Mouse (Mus musculus) embryonic fibroblast, embryonic 13.5 days (primary cell): ENCODE results near the gene E4f1. TPM values are rescaled to one million over a fixed set of nuclear protein-coding genes. Genes with fewer than 3 reads are reported as not detected.

Experiments
- H3K27ac ChIP-seq: 2 replicates; pipeline ENCODE4 v1.5.1; 2012; ENCODE audit warnings: low read length, control low read depth, inconsistent platforms; ENCODE audit not compliant: insufficient read depth
- H3K4me1 ChIP-seq: 2 replicates; pipeline ENCODE4 v1.6.1; 2011; ENCODE audit warnings: low read length; ENCODE audit not compliant: control insufficient read depth, insufficient read depth
- H3K4me3 ChIP-seq: 2 replicates; pipeline ENCODE4 v1.5.1; 2011; ENCODE audit warnings: mild to moderate bottlenecking, control low read depth, low read length; ENCODE audit not compliant: insufficient read depth
- CTCF ChIP-seq: IDR thresholded peaks from 2 replicates; pipeline ENCODE4 v1.5.1; 2011; ENCODE audit warnings: mild to moderate bottlenecking, control low read depth, low read length, moderate library complexity, borderline replicate concordance; ENCODE audit not compliant: insufficient read depth
- POLR2A ChIP-seq: IDR thresholded peaks from 2 replicates; pipeline ENCODE4 v1.6.1; 2011; ENCODE audit warnings: low read depth, mild to moderate bottlenecking, control low read depth, low read length, moderate library complexity
- polyA plus RNA-seq: library from polyadenylated mRNA; stranded (reverse); fragments of >200 nt; gene quantifications from 2 replicates; pipeline ENCODE4 v1.2.4, GENCODE M21; 2011; ENCODE audit warnings: low read depth; ENCODE audit not compliant: missing spikeins, insufficient read length

E4f1 gene
- polyA plus RNA-seq, 1 experiment = 14.8 TPM

DNA sequence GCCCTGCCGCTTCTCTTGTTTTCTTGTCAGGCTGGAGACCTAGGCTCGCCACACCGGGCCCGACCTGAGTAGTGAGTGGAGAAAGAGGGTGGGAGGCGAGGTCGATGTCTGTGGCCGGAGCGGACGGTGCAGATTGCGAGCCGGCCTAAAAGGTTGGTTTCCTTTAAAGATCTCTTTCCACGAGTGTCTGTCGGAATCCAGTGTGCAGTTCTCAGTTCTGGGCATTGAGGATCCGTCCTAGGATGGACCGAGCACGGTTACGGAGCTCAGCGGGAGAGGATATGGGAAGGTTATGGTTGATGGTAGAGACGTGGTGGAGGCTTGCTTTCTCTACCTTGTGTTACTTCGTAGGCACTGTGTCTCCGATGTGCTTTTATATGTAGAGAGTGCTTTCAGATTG is 55.1 kb downstream of the E4f1 start:
- peak overlapping the region; percentile 89 for H3K27ac ChIP-seq

DNA sequence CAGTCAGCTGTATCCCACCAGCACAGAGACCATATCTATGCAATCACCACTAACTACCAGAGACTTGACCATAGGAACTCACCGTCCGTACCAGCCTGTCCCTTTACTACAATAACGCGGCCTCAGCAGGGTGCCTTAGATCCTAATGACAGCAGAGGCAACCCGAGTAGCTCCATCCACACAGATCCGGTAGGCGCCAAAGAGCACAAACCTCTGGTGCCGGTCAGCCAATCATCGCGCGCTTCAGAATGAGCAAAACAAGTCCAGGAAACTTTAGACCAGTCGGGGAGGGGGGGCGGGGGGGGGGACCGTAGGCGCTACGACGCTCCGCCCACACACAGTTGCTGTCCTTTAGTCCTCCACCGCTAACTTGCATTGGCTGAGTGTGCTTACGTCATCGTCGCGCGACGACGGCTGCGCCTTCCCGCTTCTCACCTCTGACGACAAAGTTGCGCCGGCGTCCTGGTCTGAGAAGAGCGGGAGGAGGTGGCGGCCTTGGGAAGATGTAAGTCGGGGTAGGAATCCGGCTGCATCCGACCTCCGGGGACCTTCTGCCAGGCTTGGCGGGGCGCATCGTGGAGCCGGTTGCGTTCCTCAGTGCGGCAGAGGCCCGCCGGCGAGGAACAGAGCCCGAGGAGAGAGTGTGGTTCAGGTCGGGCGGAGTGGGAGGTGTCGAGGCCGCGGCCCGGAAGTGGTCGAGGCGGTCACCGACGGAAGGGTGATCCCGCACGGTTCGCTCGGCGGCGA is 55.7 kb downstream of the E4f1 start, which contains the start of gene Rnps1:
TSS of gene Rnps1 (plus strand) at position 336 of the 747 bp plus-strand sequence.
- Histone ChIP-seq H3K4me3 (peak within 1 kb of the TSS; percentile 98), H3K4me1 (peaks cover 10% of the 10 kb centered on the region; the same call in 1 of the 2 replicates), H3K27ac (peak within 1 kb of the TSS; percentile 89)
- TF ChIP-seq POLR2A = peak; percentile 65
- TF ChIP-seq CTCF = no peak

More for the DNA sequence above, 55.1 kb downstream of the E4f1 start:
- Histone ChIP-seq H3K4me1 (peaks cover 10% of the 10 kb centered on the region; the same call in 1 of the 2 replicates), H3K4me3 (peak overlapping the region; percentile 98)
- no peak for TF ChIP-seq CTCF
- TF ChIP-seq POLR2A = no peak

DNA sequence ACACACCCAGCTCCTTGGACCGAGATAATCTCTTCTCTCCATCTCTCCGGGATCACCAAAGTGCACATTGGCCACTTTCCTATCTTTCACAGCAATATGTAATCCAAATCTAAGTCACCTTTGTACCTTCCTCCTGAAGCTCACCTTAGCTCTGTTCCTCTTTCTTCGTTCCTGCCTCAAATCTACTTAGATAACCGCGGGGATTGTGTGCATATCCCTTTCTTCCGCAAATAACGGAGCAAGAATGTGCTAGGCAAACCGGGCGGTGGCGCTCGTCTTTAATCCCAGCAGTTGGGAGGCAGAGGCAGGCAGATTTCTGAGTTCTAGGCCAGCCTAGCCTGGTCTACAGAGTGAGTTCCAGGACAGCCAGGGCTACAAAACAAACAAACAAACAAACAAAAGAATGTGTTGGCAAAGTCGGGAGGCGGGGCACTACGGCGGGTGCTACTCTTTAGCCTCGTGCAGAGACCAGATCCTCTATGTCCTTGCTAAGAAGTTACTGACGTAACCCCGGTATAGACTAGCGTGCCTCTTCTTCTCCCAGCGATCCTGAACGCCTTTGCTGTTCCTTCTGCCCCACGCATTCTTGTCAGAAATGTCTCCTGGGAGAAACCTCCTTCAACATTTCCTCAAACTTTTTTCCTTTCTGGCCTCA is 56.4 kb downstream of the E4f1 start:
- TF ChIP-seq POLR2A = no peak
- TF ChIP-seq CTCF = no peak
- peak overlapping the region; percentile 76 for H3K4me3 ChIP-seq
- peak overlapping the region; percentile 62 for H3K27ac ChIP-seq
- peaks cover 10% of the 10 kb centered on the region; the same call in 1 of the 2 replicates for H3K4me1 ChIP-seq

DNA sequence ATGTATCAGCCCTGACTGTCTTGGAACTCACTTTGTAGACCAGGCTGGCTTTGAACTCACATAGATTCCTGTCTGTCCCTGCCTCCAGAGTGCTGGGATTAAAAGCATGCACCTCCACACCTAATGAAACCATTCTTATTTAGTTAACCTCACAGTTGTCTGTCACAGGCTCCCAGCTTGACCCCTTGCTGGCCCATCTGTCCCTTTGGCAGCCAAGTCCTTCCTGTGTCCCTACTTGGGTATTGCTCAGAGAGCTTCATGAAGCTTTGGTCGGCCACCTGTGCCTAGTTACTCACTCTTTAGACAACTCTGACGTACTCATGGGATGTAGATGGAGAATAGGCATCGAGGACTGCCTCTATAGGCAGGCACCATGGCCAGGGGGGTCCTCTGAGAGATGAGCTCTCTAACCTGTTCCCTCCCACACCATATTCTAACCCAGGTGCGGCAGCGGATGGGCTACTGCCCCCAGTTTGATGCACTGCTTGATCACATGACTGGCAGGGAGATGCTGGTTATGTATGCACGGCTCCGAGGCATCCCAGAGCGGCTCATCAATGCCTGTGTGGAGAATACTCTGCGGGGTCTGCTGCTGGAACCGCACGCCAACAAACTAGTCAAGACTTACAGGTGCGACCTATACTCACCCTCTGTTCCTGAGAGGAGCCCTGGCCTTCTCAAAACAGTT is 62.9 kb downstream of the E4f1 start:
- no peak overlapping the region for H3K4me3 ChIP-seq
- no peak for TF ChIP-seq POLR2A
- no peak for TF ChIP-seq CTCF
- H3K4me1 ChIP-seq = no peaks in the 10 kb centered on the region
- H3K27ac ChIP-seq = no peak overlapping the region

DNA sequence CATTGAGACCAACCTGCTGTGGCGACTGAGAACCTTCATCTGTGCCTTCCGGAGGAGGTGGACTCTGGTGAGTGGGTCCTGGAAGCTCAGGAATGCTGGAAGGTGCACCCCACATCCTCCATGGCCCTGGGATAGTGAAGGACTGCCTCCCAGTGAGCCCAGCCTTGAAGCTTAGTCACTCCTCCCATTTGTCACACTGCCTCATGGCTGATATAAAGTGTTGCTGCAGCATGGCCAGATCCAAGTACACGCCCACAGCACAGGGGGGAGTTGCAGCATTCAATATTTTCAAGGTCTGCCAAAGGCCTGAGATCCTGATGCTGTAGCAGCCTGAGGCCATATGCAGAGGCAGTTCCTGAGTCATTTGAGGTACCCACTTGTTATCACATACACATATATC is 67.7 kb downstream of the E4f1 start:
- Histone ChIP-seq H3K27ac (no peak overlapping the region), H3K4me1 (no peaks in the 10 kb centered on the region), H3K4me3 (no peak overlapping the region)
- no peak for TF ChIP-seq POLR2A
- no peak for TF ChIP-seq CTCF

DNA sequence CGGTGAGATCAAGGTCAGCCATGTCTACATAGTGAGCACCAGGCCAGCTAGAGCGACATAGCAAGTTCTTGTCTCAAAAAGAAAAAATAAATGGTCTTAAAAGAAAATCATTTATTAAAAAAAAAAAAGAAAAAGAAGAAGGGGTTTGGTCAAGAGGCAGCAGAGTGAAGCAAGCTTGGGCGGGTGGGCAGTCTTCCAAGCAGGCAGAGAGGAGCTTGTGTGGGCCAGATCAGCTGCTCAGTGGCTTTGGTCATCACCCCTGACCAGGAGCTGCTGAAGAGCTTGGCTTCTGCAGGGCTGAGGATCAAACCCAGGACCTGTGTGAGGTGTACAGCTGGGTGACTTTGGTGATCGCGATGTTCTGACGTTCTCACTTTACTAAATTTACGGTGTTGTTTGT is 75.7 kb downstream of the E4f1 start:
- TF ChIP-seq POLR2A = no peak
- no peak for TF ChIP-seq CTCF
- Histone ChIP-seq H3K4me3 (no peak overlapping the region), H3K4me1 (no peaks in the 10 kb centered on the region), H3K27ac (no peak overlapping the region)

Other genes with a start within 250 kb of the E4f1 start
- 7.9 and 9.2 TPM in 2 replicates for gene Tedc2, start 249.5 kb downstream of the E4f1 start, polyA plus RNA-seq
- 23.5 and 24.2 TPM in 2 replicates for gene Ccnf, start 218.8 kb downstream of the E4f1 start, polyA plus RNA-seq
- not detected in 2 replicates for gene Abca17, start 119.2 kb downstream of the E4f1 start, polyA plus RNA-seq
- gene Abca3, start 118.4 kb downstream of the E4f1 start, polyA plus RNA-seq = 15.6 and 17.8 TPM in 2 replicates
- 123 and 134 TPM in 2 replicates for gene Rnps1, start 55.7 kb downstream of the E4f1 start, polyA plus RNA-seq
- gene Eci1, start 43.7 kb downstream of the E4f1 start, polyA plus RNA-seq = 26.1 and 31.4 TPM in 2 replicates
- gene Dnase1l2, start 27.2 kb downstream of the E4f1 start, polyA plus RNA-seq = 2.5 and 2.8 TPM in 2 replicates
- 21.1 and 21.5 TPM in 2 replicates for gene Pgp, start 79 bp upstream of the E4f1 start, polyA plus RNA-seq
- 0.50 TPM in 1 of 2 replicates, not detected in the other for gene Bricd5, start 3.6 kb upstream of the E4f1 start, polyA plus RNA-seq
- 20.9 and 23.3 TPM in 2 replicates for gene Mlst8, start 8.8 kb upstream of the E4f1 start, polyA plus RNA-seq
- gene Caskin1, start 18.3 kb upstream of the E4f1 start, polyA plus RNA-seq = not detected in 2 replicates
- gene Traf7, start 57.6 kb upstream of the E4f1 start, polyA plus RNA-seq = 161 and 163 TPM in 2 replicates
- 1.4 and 1.6 TPM in 2 replicates for gene Rab26, start 63.9 kb upstream of the E4f1 start, polyA plus RNA-seq
- gene Pkd1, start 79.5 kb upstream of the E4f1 start, polyA plus RNA-seq = 63.1 and 66.7 TPM in 2 replicates
- 75.0 and 83.8 TPM in 2 replicates for gene Tsc2, start 162.3 kb upstream of the E4f1 start, polyA plus RNA-seq
- gene Nthl1, start 162.4 kb upstream of the E4f1 start, polyA plus RNA-seq = 8.7 and 11.1 TPM in 2 replicates
- gene Slc9a3r2, start 180.0 kb upstream of the E4f1 start, polyA plus RNA-seq = 24.2 and 25.9 TPM in 2 replicates
- not detected in 2 replicates for gene Npw, start 188.1 kb upstream of the E4f1 start, polyA plus RNA-seq
- 21.6 and 22.2 TPM in 2 replicates for gene Zfp598, start 199.4 kb upstream of the E4f1 start, polyA plus RNA-seq
- gene Syngr3, start 219.6 kb upstream of the E4f1 start, polyA plus RNA-seq = 0.99 and 1.1 TPM in 2 replicates
- 26.8 and 34.7 TPM in 2 replicates for gene Gfer, start 225.8 kb upstream of the E4f1 start, polyA plus RNA-seq
- gene Noxo1, start 225.9 kb upstream of the E4f1 start, polyA plus RNA-seq = 1.2 and 2.4 TPM in 2 replicates
- 24.8 and 27.5 TPM in 2 replicates for gene Tbl3, start 237.3 kb upstream of the E4f1 start, polyA plus RNA-seq
- 0.58 TPM in 1 of 2 replicates, not detected in the other for gene Rnf151, start 247.8 kb upstream of the E4f1 start, polyA plus RNA-seq
- 1,298 and 1,393 TPM in 2 replicates for gene Rps2, start 247.8 kb upstream of the E4f1 start, polyA plus RNA-seq